Mouse (Mus musculus): ENCODE results near the gene Lcn12.

DNA sequence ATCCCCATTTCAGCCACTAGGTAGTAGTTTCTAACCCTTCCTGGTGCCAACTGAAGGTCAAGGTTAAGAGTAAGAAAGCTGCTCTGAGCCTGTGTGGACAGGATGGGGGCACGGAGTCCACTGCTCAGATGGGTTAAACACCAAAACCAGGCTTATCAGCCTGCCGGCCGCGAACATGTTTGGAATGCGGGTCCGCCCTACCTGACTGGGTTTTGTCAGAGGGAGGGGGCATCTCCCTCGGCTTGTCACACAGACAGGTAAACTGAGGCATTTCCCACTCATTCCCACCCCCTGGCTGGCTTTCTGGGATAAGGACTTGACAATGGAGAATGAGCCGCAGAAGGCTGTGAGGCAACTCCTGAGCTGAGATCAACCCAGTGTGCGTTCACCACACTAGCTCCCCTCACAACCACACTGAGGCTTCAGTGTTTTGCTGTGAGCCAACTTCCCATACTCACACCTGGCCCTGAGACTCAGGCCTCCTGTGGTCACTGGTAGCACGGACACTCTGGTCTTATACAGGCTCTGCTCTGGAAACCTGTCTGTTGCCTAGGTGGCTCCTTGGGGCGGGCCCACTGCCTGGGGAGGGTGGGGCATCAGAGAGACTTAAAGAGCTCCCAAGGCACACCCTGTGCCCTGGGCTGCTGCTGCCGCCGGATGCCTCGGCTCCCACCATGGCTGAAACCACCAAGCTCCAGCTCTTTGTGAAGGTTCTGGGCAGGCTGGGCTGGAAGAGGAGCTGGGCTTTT is 37.3 kb downstream of the Lcn12 start, which contains the start of gene Clic3:
- TF ChIP-seq CTCF (IDR thresholded peaks at IDR 0.05; ENCODE audit: extremely low read depth, insufficient read depth, low read length) (no peak), POLR2A (IDR thresholded peaks at IDR 0.05; ENCODE audit: extremely low read depth, insufficient read depth, low read length) (no peak)

All from cortical plate, adult 2 months (tissue).